Mouse (Mus musculus): Measurements from ENCODE around the gene Crhr1.

DNA sequence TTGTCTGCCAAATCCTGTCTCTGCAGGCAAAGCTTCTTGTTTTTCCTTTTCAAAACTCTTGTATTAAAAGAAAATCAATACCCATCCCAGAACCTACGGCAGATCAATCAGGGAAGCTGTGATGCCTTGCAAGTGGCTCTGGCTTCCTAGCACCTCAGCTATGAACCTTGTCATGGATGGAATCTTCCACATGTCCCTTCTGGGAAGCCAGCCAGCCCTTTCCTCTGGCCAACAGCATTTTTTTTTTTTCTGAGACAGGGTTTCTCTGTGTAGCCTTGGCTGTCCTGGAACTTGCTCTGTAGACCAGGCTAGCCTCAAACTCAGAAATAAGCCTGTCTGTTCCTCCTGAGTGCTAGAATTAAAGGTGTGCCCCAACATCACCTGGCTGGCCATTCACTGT lies 22.3 kb upstream of the Crhr1 start:
- TF ChIP-seq CTCF (IDR thresholded peaks at IDR 0.05; ENCODE audit: extremely low read depth, insufficient read length, insufficient replicate concordance, low read depth, low read length), result no peak
- no peak for TF ChIP-seq POLR2A (IDR thresholded peaks at IDR 0.05; ENCODE audit: low read depth, low read length)
